Mouse (Mus musculus): ENCODE measurements around the gene Fgb. TPM values are rescaled to one million over a fixed set of nuclear protein-coding genes. Genes with fewer than 3 reads are reported as not detected.

Gene Fgb
- polyA plus RNA-seq, 1 experiment, result 8.1 TPM

DNA sequence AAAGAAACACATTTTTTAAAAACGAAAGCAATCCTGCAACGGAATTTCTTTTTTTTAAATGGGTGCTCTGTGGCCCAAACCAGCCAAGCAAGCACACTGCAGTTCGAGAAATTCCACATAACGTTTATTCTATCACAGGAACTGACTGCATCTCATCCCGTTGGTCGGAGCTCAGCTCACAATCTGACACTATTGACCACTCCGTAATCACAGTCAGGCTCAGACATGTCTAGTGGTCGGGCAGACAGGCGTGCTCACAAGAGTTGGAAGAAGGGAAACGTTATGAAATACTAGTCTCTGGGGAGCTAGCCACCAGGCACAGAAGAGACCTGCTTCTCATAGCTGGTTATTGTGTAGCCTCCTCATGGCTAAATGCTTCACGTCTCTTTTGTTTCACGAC is 57.7 kb downstream of the Fgb start:
- 76% methylated on average over 12 of the region's 12 CpGs for WGBS
- Histone ChIP-seq H3K4me3 (replicated peaks; ENCODE audit: control insufficient read depth, low read depth, low read length) (no peak overlapping the region), H3K4me1 (ENCODE audit: control insufficient read depth, insufficient read depth, low read length) (no peaks in the 10 kb centered on the region), H3K27ac (ENCODE audit: control insufficient read depth, insufficient read depth, low read depth, low read length, poor library complexity) (no peak overlapping the region)
- TF ChIP-seq POLR2A (IDR thresholded peaks at IDR 0.05; ENCODE audit: borderline replicate concordance, control insufficient read depth, low read depth, low read length), result no peak
- no peak for TF ChIP-seq CTCF (IDR thresholded peaks at IDR 0.05; ENCODE audit: control insufficient read depth, insufficient read depth, low read length)

Other genes starting within 250 kb of the Fgb start
- not detected in 2 replicates for gene Rbm46, start 173.4 kb downstream of the Fgb start, polyA plus RNA-seq (2011; ENCODE audit: insufficient read depth, insufficient read length, low replicate concordance, missing spikeins)
- 0.37 TPM in 1 of 2 replicates, not detected in the other for gene Lrat, start 145.9 kb downstream of the Fgb start, polyA plus RNA-seq (2011; ENCODE audit: insufficient read depth, insufficient read length, low replicate concordance, missing spikeins)
- gene Fgg, start 42.1 kb downstream of the Fgb start, polyA plus RNA-seq (2011; ENCODE audit: insufficient read depth, insufficient read length, low replicate concordance, missing spikeins), result 1.9 and 2.0 TPM in 2 replicates
- 2.0 and 3.0 TPM in 2 replicates for gene Fga, start 23.8 kb downstream of the Fgb start, polyA plus RNA-seq (2011; ENCODE audit: insufficient read depth, insufficient read length, low replicate concordance, missing spikeins)
- gene Plrg1, start 5.7 kb upstream of the Fgb start, polyA plus RNA-seq (2011; ENCODE audit: insufficient read depth, insufficient read length, low replicate concordance, missing spikeins), result 10.9 and 30.1 TPM in 2 replicates
- not detected in 2 replicates for gene Dchs2, start 78.1 kb upstream of the Fgb start, polyA plus RNA-seq (2011; ENCODE audit: insufficient read depth, insufficient read length, low replicate concordance, missing spikeins)

Data from bone marrow, adult 2 months (tissue).